Mouse (Mus musculus): Measurements from ENCODE around the gene Kcnab1. TPM values are rescaled to one million over a fixed set of nuclear protein-coding genes. Genes with fewer than 3 reads are reported as not detected.
A peak's percentile ranks its signal among the peaks of the same experiment; 100 is the strongest.

Kcnab1 gene
- total RNA-seq, 2 experiments from 2014 or later, result 84.1 to 84.2 TPM

DNA sequence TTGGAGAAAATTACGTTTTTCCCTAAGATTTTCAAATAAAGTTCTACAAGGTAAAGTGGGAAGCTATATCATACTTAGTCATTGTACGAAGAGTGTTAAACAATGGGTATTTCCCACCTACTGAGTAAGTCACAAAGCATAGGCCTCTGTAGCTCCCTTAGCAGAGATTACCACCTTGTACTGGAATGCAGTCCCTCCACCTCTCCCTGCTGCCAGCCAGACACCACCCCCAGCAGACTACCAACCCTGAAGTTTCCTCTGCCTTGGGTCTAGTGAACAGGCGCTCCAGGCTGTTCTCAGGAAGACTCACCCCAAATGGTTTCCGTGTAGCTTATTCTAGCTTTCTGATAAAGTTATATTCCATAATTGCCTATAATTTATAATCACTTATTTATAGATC, 211.8 kb downstream of the Kcnab1 start:
- DNase-seq (ENCODE audit: extremely low spot score in 1 of 2, low spot score in 2 of 2), result no peak
- H3K27ac ChIP-seq, result no peak overlapping the region
- intact Hi-C loops (cut with DNase I), result loop anchor here (5.0 kb wide), 1 partner anchor 214 kb away; the partner anchor contains the start of gene Kcnab1
- H3K4me3 ChIP-seq, result no peak overlapping the region
- TF ChIP-seq CTCF (IDR thresholded peaks at IDR 0.05), result no peak

DNA sequence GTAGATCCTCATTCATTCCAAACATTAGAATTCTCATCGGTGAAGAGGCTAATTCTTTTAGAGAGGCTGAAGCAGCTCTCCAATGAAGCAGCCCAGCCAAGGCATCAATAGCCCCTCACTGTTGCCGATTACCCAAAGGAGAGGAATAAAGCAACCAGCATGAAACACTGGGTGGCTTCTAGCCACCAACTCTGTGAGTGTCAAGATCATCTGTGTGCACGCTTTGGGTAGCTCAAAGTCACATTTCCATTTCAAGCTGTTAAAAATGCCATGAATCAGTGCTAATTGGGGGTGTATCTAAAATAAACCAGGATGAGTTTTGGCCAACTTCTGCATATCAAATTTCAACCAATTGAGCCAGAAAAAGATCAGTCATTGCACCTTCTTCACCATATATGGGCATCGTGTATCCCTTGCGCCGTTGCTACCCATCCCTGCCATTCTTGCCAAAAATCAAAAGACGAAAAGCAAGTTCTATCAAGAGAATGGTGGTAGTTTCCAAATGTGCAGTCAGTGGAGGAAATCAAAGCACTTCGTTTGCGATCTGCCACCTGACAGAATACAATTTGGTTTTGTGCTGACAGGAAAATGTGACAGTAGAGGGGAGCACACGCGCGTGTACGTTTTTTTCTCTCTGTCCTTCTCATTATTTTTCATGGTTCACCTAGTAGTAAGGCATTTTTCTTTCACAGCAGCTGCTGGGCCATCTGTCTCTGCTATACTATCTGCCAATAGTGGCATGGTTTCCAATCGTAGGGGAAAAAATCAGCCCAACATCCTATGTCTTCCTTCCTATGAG, 213.0 kb downstream of the Kcnab1 start:
- H3K4me3 ChIP-seq, result peak overlapping the region; percentile 4; the same call in 1 of the 2 replicates
- no peak for TF ChIP-seq CTCF (IDR thresholded peaks at IDR 0.05)
- intact Hi-C loops (cut with DNase I), result loop anchor here (5.0 kb wide), 1 partner anchor 215 kb away; the partner anchor contains the start of gene Kcnab1
- peak in 1 of 2 experiments; percentile 26 for DNase-seq (ENCODE audit: extremely low spot score in 1 of 2, low spot score in 2 of 2)
- no peak overlapping the region for H3K27ac ChIP-seq

DNA sequence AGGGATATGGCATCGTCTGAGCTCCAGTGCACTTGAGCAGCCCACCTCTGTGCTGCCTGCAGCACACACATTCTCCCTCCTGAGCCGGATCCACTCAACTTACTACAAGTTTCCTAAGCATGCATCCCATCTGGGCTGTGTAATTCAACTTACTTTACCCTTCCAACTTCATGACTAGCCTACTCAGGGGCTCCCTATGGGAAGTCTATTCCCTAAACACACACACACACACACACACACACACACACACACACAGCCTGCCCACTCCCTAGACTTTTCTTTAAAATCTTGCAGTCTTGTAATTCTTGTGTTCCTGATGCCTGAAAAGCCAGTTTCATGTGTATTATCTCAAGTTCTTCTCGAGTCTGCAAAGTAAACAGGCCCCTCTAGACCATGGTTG, 216.1 kb downstream of the Kcnab1 start:
- DNase-seq (ENCODE audit: extremely low spot score in 1 of 2, low spot score in 2 of 2), result no peak
- TF ChIP-seq CTCF (IDR thresholded peaks at IDR 0.05), result no peak

DNA sequence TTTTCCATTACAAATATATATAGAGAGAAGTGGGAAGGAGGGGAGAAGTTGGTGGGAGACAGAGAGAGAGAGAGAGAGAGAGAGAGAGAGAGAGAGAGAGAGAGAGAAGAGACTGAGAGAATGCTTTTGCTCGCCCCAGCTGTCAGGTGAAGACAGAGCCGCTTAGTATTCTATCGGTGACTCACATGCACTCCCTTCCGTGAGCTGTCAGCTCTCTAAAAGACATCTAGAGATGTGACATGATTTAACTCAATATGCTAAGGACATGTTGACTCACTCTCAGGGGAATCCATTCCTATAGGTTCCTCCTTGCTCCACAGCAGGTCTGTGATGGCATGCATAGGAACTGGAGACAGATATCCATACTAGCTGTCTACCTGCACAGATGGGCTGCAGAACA, 219.6 kb downstream of the Kcnab1 start:
- Histone ChIP-seq H3K27ac (no peak overlapping the region), H3K4me3 (no peak overlapping the region)
- no peak for DNase-seq (ENCODE audit: extremely low spot score in 1 of 2, low spot score in 2 of 2)
- intact Hi-C loops (cut with DNase I), result no loop called here
- TF ChIP-seq CTCF (IDR thresholded peaks at IDR 0.05), result no peak

More for the DNA sequence above, 216.1 kb downstream of the Kcnab1 start:
- H3K4me3 ChIP-seq, result no peak overlapping the region
- H3K27ac ChIP-seq, result no peak overlapping the region
- intact Hi-C loops (cut with DNase I), result no loop called here

DNA sequence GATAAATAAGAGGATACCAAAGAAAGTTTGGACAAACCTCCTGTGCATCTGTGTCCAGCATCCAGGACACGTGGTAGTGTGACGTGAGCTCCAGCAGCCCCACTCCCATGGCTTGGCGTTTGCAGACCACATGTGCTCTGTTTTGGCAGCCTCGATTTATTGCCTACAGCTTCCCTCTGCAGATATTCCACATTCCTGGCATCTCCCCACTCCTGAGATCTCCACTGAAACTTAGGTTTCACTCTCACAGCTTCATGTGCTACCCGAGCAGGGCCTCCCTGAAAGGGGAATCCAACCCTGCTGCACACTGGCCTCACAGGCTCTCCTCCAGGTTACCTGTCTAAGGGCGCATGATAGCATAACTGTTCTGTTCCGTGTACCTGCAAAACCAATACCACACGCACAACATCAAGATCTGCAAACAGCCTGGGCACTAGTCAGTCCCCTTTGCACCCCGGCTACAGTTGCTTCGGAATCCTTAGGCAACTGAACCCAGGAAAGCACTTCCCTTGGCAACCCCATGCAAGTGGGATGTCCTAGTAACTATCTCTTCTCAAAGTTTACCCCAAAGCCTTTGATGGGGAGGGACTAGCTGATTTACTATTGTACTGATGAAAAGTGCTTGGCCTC, 228.8 kb downstream of the Kcnab1 start:
- no peak for DNase-seq (ENCODE audit: extremely low spot score in 1 of 2, low spot score in 2 of 2)
- H3K4me3 ChIP-seq, result no peak overlapping the region
- intact Hi-C loops (cut with DNase I), result no loop called here
- no peak for TF ChIP-seq CTCF (IDR thresholded peaks at IDR 0.05)
- no peak overlapping the region for H3K27ac ChIP-seq

DNA sequence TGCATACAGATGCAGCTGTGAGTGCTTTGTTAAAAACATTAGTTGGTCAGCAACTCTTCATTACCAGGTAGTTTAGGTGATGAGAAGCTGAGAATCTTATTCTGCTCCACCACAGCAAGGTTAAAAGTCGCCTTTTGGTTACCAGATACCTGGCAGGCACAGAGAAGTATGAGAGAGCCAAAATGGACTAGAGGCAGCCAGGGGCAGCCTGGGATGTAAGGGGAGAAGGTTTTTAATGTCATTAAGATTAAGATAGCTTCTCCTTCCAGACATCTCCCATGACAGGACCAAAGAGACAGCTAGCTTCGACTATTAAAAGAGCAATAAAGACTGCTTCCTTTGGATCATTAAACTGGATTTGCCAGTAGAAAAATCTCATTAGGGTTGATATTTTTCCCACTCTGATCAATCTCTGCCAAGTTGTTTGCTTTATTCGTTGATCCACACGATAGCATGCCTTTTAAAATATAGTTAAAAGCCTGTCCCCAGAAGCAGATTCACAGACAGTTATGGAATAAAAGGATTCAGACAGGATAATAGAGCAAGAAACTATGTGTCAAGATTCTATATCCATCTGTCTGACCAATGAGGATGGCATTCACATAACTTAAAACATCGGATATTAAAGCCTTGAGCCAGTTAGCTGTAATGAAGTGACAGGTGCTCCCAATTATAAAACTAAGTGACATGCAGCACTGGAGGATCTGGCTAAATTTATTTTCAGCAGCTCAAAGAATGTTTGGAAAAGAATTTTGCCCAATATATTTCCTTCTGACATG, 231.2 kb downstream of the Kcnab1 start:
- DNase-seq (ENCODE audit: extremely low spot score in 1 of 2, low spot score in 2 of 2), result no peak
- Histone ChIP-seq H3K4me3 (no peak overlapping the region), H3K27ac (no peak overlapping the region)
- no peak for TF ChIP-seq CTCF (IDR thresholded peaks at IDR 0.05)
- intact Hi-C loops (cut with DNase I), result no loop called here

DNA sequence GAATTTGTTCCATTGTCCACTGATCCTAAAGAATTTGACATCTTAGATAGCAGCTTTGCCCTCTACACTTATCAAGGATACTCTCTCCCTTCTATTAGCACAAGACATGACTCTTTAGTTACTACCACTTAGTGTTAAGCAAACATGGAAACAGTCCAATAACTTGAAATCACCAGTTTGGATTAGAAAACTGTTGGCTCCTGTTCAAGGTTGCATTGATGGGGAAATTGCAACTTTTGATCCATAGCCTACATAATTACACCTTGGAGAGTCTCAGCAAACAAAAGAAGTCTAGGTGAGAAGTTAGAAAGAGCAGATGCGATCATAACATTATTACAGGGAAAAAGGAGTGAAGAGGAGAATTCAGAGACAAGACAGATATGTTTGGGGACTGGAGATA, 237.0 kb downstream of the Kcnab1 start:
- intact Hi-C loops (cut with DNase I), result no loop called here
- DNase-seq (ENCODE audit: extremely low spot score in 1 of 2, low spot score in 2 of 2), result no peak
- TF ChIP-seq CTCF (IDR thresholded peaks at IDR 0.05), result no peak
- H3K27ac ChIP-seq, result no peak overlapping the region
- H3K4me3 ChIP-seq, result no peak overlapping the region

DNA sequence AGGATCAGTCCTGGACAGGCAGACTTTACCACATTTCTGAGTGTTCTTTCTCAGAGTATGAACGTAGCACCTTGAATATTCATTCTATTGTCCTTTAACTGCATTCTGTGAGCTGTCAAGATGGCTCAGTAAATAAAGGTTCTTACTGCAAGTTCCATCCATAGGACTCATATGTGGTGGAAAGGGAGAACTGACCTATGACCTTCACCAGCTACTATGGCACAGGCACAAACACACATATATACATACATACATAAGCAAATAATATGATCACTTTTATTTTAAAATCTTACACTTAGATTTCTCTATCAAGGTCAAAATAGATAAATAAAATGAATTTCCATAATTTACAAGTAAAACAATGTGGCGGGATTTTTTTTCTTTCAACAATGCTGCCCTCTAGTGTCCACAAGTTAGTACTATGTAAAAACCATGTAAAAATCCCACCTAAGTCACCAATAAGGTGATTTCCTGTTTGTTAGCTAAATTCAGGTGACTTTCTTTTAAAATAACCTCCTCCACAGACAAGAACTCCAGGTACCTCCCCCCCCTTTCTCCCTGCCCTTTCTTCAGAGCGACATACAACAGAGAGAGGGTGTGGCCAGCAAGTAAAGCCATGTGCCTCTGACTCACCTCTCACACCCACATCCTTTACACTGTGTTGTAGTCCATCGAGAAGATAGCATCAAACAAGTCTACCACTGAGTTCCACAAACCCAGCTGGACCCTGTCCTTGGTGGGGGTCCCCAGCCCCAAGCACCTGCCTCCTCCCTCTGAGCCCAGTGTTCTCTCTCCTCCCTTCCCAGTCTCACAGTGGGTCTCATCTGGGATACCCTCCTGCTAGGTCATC, 243.3 kb downstream of the Kcnab1 start:
- DNase-seq (ENCODE audit: extremely low spot score in 1 of 2, low spot score in 2 of 2), result no peak
- intact Hi-C loops (cut with DNase I), result loop anchor here (2.0 to 5.0 kb wide), 2 partner anchors 368 to 455 kb away; no protein-coding TSS in a partner anchor

DNA sequence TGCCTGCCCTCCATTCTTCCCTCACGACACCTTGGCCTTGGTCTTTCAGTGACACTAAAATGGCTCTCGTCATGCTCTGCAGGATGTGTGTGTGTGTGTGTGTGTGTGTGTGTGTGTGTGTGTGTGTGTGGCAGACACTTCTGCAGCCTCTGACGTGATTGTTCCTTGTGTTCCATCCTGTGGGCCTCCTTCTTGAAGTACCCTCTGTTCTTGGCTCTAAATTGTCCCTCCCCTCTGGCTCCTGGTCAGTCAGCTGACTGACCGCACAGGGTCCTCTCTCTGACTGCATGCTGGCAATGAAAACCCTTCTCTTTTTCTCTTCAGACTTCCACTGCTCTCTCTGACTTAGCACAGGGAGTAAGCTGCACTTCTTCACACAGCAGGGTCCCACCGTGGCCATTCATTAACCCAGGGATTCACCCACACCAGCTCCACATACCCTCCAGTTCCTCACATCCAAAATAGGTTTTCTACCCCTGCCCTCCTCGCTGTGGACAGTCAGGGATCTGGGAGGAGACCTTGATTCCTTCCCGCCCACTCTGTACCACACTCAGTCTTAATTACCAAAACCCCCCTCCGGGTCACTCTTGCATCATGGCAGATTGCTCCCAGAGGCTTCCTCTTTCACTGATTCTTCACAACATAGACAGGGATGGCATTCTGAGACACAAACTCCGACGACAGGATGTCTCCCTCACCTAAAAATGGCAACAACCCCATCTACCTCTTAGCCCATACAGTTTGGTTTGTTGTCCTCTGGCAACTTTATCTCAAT, 244.3 kb downstream of the Kcnab1 start:
- no peak overlapping the region for H3K27ac ChIP-seq
- intact Hi-C loops (cut with DNase I), result loop anchor here (2.0 to 5.0 kb wide), 2 partner anchors 369 to 456 kb away; no protein-coding TSS in a partner anchor
- no peak for TF ChIP-seq CTCF (IDR thresholded peaks at IDR 0.05)
- H3K4me3 ChIP-seq, result no peak overlapping the region
- no peak for DNase-seq (ENCODE audit: extremely low spot score in 1 of 2, low spot score in 2 of 2)

More for the DNA sequence above, 243.3 kb downstream of the Kcnab1 start:
- no peak overlapping the region for H3K27ac ChIP-seq
- no peak overlapping the region for H3K4me3 ChIP-seq
- TF ChIP-seq CTCF (IDR thresholded peaks at IDR 0.05), result peak; percentile 78

DNA sequence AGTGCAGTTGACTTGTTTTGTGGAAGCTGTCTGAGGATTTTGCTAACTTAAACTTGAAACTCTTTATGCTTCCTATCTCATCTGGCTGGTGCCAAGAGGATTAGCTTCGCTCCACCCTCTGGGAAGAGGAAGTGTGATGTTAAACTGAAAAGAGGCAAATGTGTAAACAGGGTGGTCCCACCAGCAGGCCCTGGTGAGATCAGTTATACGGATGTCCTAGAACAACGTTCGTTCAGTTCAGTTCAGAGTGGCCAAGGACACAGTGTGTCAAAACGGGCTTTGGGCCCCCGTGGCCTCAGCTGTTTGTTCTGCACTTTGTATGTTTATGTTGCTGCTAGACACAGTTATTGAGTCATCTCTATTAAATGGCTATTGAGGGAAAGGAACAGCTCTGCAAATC, 246.3 kb downstream of the Kcnab1 start:
- intact Hi-C loops (cut with DNase I), result no loop called here
- no peak overlapping the region for H3K4me3 ChIP-seq
- TF ChIP-seq CTCF (IDR thresholded peaks at IDR 0.05), result no peak
- DNase-seq (ENCODE audit: extremely low spot score in 1 of 2, low spot score in 2 of 2), result no peak
- no peak overlapping the region for H3K27ac ChIP-seq
